Mouse (Mus musculus): Measurements from ENCODE around the gene Map7.

Map7 gene

GRCm38 (mm10) chr10:20190139-20190747, 42.0 kb downstream of the Map7 start:
- no peak for DNase-seq

GRCm38 (mm10) chr10:20194847-20195540, 46.7 kb downstream of the Map7 start:
- no peak for DNase-seq

- no peak for DNase-seq
Observed at GRCm38 (mm10) chr10:20197039-20197438, 48.8 kb downstream of the Map7 start.

GRCm38 (mm10) chr10:20198968-20199737, 50.9 kb downstream of the Map7 start:
- no peak for DNase-seq

- DNase-seq, result no peak
Observed at GRCm38 (mm10) chr10:20201236-20201635, 53.0 kb downstream of the Map7 start.

GRCm38 (mm10) chr10:20202171-20202570, 53.9 kb downstream of the Map7 start:
- no peak for DNase-seq

GRCm38 (mm10) chr10:20202818-20203217, 54.5 kb downstream of the Map7 start:
- DNase-seq, result no peak

GRCm38 (mm10) chr10:20203502-20203901, 55.2 kb downstream of the Map7 start:
- DNase-seq, result no peak

- peak; percentile 66 for DNase-seq
Observed at GRCm38 (mm10) chr10:20204696-20205431, 56.6 kb downstream of the Map7 start.

GRCm38 (mm10) chr10:20206966-20207365, 58.7 kb downstream of the Map7 start:
- DNase-seq, result no peak

- DNase-seq, result no peak
Observed at GRCm38 (mm10) chr10:20209609-20210341, 61.5 kb downstream of the Map7 start.

GRCm38 (mm10) chr10:20214418-20214817, 66.1 kb downstream of the Map7 start:
- no peak for DNase-seq

GRCm38 (mm10) chr10:20216982-20217381, 68.7 kb downstream of the Map7 start:
- DNase-seq, result no peak

GRCm38 (mm10) chr10:20218866-20219265, 70.6 kb downstream of the Map7 start:
- DNase-seq, result no peak

GRCm38 (mm10) chr10:20219538-20219937, 71.3 kb downstream of the Map7 start:
- no peak for DNase-seq

GRCm38 (mm10) chr10:20220443-20221071, 72.3 kb downstream of the Map7 start:
- peak; percentile 53 for DNase-seq

GRCm38 (mm10) chr10:20222011-20222410, 73.7 kb downstream of the Map7 start:
- no peak for DNase-seq

GRCm38 (mm10) chr10:20226728-20227127, 78.5 kb downstream of the Map7 start:
- peak; percentile 67 for DNase-seq

- no peak for DNase-seq
Observed at GRCm38 (mm10) chr10:20230026-20230425, 81.8 kb downstream of the Map7 start.

GRCm38 (mm10) chr10:20233451-20233850, 85.2 kb downstream of the Map7 start:
- no peak for DNase-seq

GRCm38 (mm10) chr10:20234466-20234865, 86.2 kb downstream of the Map7 start:
- DNase-seq, result no peak

- DNase-seq, result no peak
Observed at GRCm38 (mm10) chr10:20235656-20236055, 87.4 kb downstream of the Map7 start.

Measured in kidney, postnatal 14 days (tissue).